Mouse (Mus musculus): ENCODE results near the gene E2f6.

GRCm38 (mm10) chr12:16860533-16860932 lies 49.8 kb downstream of the E2f6 start:
- TF ChIP-seq EP300 (IDR thresholded peaks at IDR 0.05; ENCODE audit: low read depth) = no peak
- no peak for TF ChIP-seq CTCF (IDR thresholded peaks at IDR 0.05; ENCODE audit: low read depth)

All from heart, postnatal 0 days (tissue).